Mouse (Mus musculus) lung, embryonic 14.5 days (tissue): ENCODE results near the gene Edem3. TPM values are rescaled to one million over a fixed set of nuclear protein-coding genes. Genes with fewer than 3 reads are reported as not detected.

Experiments
- ATAC-seq: fragments of 200-750 bp; cut with Nextera tagmentation; 2 replicates; pipeline ENCODE4 v1.8.0; 2017; ENCODE audit warnings: mild to moderate bottlenecking, moderate TSS enrichment, moderate library complexity; ENCODE audit not compliant: insufficient read depth
- DNase-seq: peaks from one replicate; pipeline ENCODE4 v3.0.0-alpha.2; 2015
- H3K27ac ChIP-seq: fragments of 300-500 bp; sonication (generic); 2 replicates; pipeline ENCODE4 v1.5.1; 2014; ENCODE audit warnings: low read depth, mild to moderate bottlenecking, moderate library complexity
- H3K27me3 ChIP-seq: fragments of 300-500 bp; sonication (generic); 2 replicates; pipeline ENCODE4 v1.6.1; 2014; ENCODE audit warnings: low read length, control low read depth; ENCODE audit not compliant: insufficient read depth
- H3K36me3 ChIP-seq: fragments of 300-500 bp; sonication (generic); 2 replicates; pipeline ENCODE4 v1.6.1; 2014; ENCODE audit warnings: control low read depth; ENCODE audit not compliant: insufficient read depth
- H3K4me1 ChIP-seq: fragments of 300-500 bp; sonication (generic); 2 replicates; pipeline ENCODE4 v1.6.1; 2014; ENCODE audit warnings: antibody characterized with exemption, control low read depth; ENCODE audit not compliant: insufficient read depth
- H3K4me2 ChIP-seq: fragments of 300-500 bp; sonication (generic); 2 replicates; pipeline ENCODE4 v1.6.1; 2014; ENCODE audit warnings: mild to moderate bottlenecking
- H3K4me3 ChIP-seq: fragments of 300-500 bp; sonication (generic); 2 replicates; pipeline ENCODE4 v1.5.1; 2014; ENCODE audit warnings: low read depth, low read length
- H3K9ac ChIP-seq: fragments of 300-500 bp; sonication (generic); 2 replicates; pipeline ENCODE4 v1.6.1; 2014
- H3K9me3 ChIP-seq: fragments of 300-500 bp; sonication (generic); 2 replicates; pipeline ENCODE4 v1.6.1; 2016; ENCODE audit warnings: low read depth, low read length, control low read depth
- CTCF ChIP-seq: IDR thresholded peaks from 2 replicates; pipeline ENCODE4 v1.5.1; 2016; ENCODE audit warnings: antibody characterized with exemption, low read depth
- WGBS: fragments of 180-500 bp; shearing (Covaris S2); extraction: QIAGEN DNeasy Blood & Tissue Kit; methylation state at CpG from one replicate; pipeline ENCODE4 v1.1.7; 2014; 5-methylcytosine and 5-hydroxymethylcytosine counted together
- polyA plus RNA-seq: library from polyadenylated mRNA; unstranded; fragments of >200 nt; fragmentation: Nextera tagmentation; extraction: Ambion mirVana; gene quantifications from 2 replicates; pipeline ENCODE4 v1.2.1, GENCODE M21; 2014

Gene Edem3
- polyA plus RNA-seq, 1 experiment from 2014 or later, result 24.5 TPM

GRCm38 (mm10) chr1:151863135-151863796, 108.1 kb downstream of the Edem3 start:
- 0 out of 2 replicates have a peak, but pooled peaks have one; percentile 9 for TF ChIP-seq CTCF
- peak; percentile 95 for DNase-seq
- peak; percentile 89 for ATAC-seq
- no peaks in the 10 kb centered on the region for H3K36me3 ChIP-seq
- H3K9me3 ChIP-seq, result no peaks in the 10 kb centered on the region
- no peak overlapping the region for H3K4me3 ChIP-seq
- H3K4me2 ChIP-seq, result peak overlapping the region; percentile 8; the same call in 1 of the 2 replicates
- peak overlapping the region; percentile 89 for H3K27ac ChIP-seq
- WGBS, result 35% methylated on average over 17 of the region's 17 CpGs
- peaks cover 22% of the 10 kb centered on the region for H3K4me1 ChIP-seq
- H3K9ac ChIP-seq, result no peak overlapping the region
- H3K27me3 ChIP-seq, result no peaks in the 10 kb centered on the region

- no peaks in the 10 kb centered on the region for H3K36me3 ChIP-seq
- DNase-seq (peak; percentile 93), ATAC-seq (peak; percentile 86)
- peak overlapping the region; percentile 8; the same call in 1 of the 2 replicates for H3K4me2 ChIP-seq
- no peak for TF ChIP-seq CTCF
- 45% methylated on average over 12 of the region's 12 CpGs for WGBS
- no peak overlapping the region for H3K9ac ChIP-seq
- no peak overlapping the region for H3K4me3 ChIP-seq
- H3K27me3 ChIP-seq, result no peaks in the 10 kb centered on the region
- H3K9me3 ChIP-seq, result no peaks in the 10 kb centered on the region
- peak overlapping the region; percentile 89 for H3K27ac ChIP-seq
- H3K4me1 ChIP-seq, result peaks cover 22% of the 10 kb centered on the region
Observed at GRCm38 (mm10) chr1:151863797-151864147, 108.6 kb downstream of the Edem3 start.

GRCm38 (mm10) chr1:151864326-151864725, 109.2 kb downstream of the Edem3 start:
- peak; percentile 38 for ATAC-seq

More at GRCm38 (mm10) chr1:151864326-151864725, 109.2 kb downstream of the Edem3 start:
- Histone ChIP-seq H3K4me1 (peaks cover 22% of the 10 kb centered on the region), H3K27ac (peak overlapping the region; percentile 89), H3K4me3 (no peak overlapping the region), H3K36me3 (no peaks in the 10 kb centered on the region), H3K4me2 (peak overlapping the region; percentile 5; the same call in 1 of the 2 replicates), H3K9ac (no peak overlapping the region), H3K27me3 (no peaks in the 10 kb centered on the region), H3K9me3 (no peaks in the 10 kb centered on the region)
- 48% methylated on average over 6 of the region's 6 CpGs for WGBS
- DNase-seq, result peak; percentile 57
- no peak for TF ChIP-seq CTCF

Other genes with a start within 250 kb of the Edem3 start
- gene Fam129a, start 184.2 kb upstream of the Edem3 start, polyA plus RNA-seq, result 4.4 and 4.6 TPM in 2 replicates